Mouse (Mus musculus) lung, embryonic 15.5 days (tissue): ENCODE measurements at regions not wholly inside any gene's neighbourhood (a gene's known extent, or its start where the extent isn't known, plus 50 kb on each side); places are given as distances from the start of the nearest gene placed in this dataset.

Experiments used
- ATAC-seq: fragments of 200-750 bp; cut with Nextera tagmentation; 2 replicates; pipeline ENCODE4 v1.8.0; 2017; ENCODE audit warnings: moderate number of reproducible peaks, borderline replicate concordance; ENCODE audit not compliant: low FRiP score, low TSS enrichment; ENCODE audit errors: extremely low read depth
- H3K27ac ChIP-seq: fragments of 300-500 bp; sonication (generic); 2 replicates; pipeline ENCODE4 v1.5.1; 2015; ENCODE audit warnings: moderate library complexity, mild to moderate bottlenecking, inconsistent platforms
- H3K27me3 ChIP-seq: fragments of 300-500 bp; sonication (generic); 2 replicates; pipeline ENCODE4 v1.6.1; 2015; ENCODE audit warnings: inconsistent platforms
- H3K36me3 ChIP-seq: fragments of 300-500 bp; sonication (generic); 2 replicates; pipeline ENCODE4 v1.6.1; 2015; ENCODE audit warnings: inconsistent platforms
- H3K4me1 ChIP-seq: fragments of 300-500 bp; sonication (generic); 2 replicates; pipeline ENCODE4 v1.6.1; 2015; ENCODE audit warnings: inconsistent platforms
- H3K4me2 ChIP-seq: fragments of 300-500 bp; sonication (generic); 2 replicates; pipeline ENCODE4 v1.6.1; 2015; ENCODE audit warnings: inconsistent platforms, mild to moderate bottlenecking, moderate library complexity
- H3K4me3 ChIP-seq: fragments of 300-500 bp; sonication (generic); 2 replicates; pipeline ENCODE4 v1.5.1; 2015; ENCODE audit warnings: mild to moderate bottlenecking, inconsistent platforms
- H3K9ac ChIP-seq: fragments of 300-500 bp; sonication (generic); 2 replicates; pipeline ENCODE4 v1.6.1; 2015; ENCODE audit warnings: inconsistent platforms
- H3K9me3 ChIP-seq: fragments of 300-500 bp; sonication (generic); 2 replicates; pipeline ENCODE4 v1.6.1; 2016; ENCODE audit warnings: inconsistent platforms
- WGBS: fragments of 180-500 bp; shearing (Covaris S2); methylation state at CpG from one replicate; pipeline ENCODE4 v1.1.7; 2015; 5-methylcytosine and 5-hydroxymethylcytosine counted together

DNA sequence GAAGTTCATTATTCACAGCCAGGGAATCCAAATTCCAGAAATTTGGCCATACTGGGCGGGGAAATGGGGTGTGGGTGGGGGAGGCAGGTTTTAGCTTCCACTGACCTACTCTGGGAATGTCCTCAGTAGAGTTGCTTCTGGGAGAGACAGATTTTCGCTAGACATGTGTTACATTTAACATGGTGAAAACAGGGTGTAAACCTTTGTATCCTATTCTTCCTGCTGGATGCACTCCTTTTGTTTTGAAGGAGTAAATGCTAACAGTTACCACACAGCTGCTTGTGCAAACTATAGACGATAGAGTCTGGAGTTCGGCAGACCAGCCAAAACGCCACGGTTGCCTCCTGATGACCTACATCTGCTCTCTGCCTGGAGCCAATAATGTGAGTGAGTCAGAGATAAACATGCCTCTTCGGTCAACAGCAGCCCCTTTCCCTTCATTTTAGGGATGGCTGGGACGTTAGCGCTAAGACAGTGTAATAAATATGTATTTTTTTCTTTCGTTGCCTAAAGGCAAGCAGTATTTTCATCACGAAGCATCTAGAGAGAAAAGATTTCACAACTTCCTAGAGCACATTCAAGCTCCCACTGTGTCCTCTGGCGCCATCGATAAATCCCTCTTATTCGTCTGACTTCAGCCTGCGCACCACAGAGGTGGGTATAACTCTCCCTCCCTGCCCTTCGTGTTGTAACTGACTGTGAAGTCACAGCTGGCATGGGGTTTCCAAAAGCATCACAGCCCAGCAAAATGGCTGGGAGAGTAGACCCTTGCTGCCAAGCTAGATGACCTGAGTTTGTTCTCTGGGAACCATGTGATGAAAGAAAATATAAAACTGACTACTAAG is 207.1 kb upstream of the Pde3a start:
- peaks cover 12% of the 10 kb centered on the region; the same call in 1 of the 2 replicates for H3K4me1 ChIP-seq
- H3K9me3 ChIP-seq: no peaks in the 10 kb centered on the region
- peak overlapping the region; percentile 84 for H3K27ac ChIP-seq
- no peaks in the 10 kb centered on the region for H3K27me3 ChIP-seq
- 34% methylated on average over 16 of the region's 16 CpGs for WGBS
- H3K36me3 ChIP-seq: no peaks in the 10 kb centered on the region
- H3K4me2 ChIP-seq: peak overlapping the region; percentile 13; the same call in 1 of the 2 replicates
- peak; percentile 92 for ATAC-seq
- no peak overlapping the region for H3K9ac ChIP-seq
- H3K4me3 ChIP-seq: no peak overlapping the region

- no peak overlapping the region for H3K9ac ChIP-seq
- H3K9me3 ChIP-seq: no peaks in the 10 kb centered on the region
- ATAC-seq: no peak
- no peak overlapping the region for H3K4me3 ChIP-seq
- H3K27ac ChIP-seq: no peak overlapping the region
- H3K4me1 ChIP-seq: 0 out of 2 replicates have a peak, but pooled peaks cover 11% of the 10 kb centered on the region
- no peaks in the 10 kb centered on the region for H3K27me3 ChIP-seq
- no peaks in the 10 kb centered on the region for H3K36me3 ChIP-seq
- WGBS: 82% methylated on average over 2 of the region's 2 CpGs
- no peak overlapping the region for H3K4me2 ChIP-seq
Observed at GRCm38 (mm10) chr6:141048271-141048670, 200.8 kb upstream of the Pde3a start.

DNA sequence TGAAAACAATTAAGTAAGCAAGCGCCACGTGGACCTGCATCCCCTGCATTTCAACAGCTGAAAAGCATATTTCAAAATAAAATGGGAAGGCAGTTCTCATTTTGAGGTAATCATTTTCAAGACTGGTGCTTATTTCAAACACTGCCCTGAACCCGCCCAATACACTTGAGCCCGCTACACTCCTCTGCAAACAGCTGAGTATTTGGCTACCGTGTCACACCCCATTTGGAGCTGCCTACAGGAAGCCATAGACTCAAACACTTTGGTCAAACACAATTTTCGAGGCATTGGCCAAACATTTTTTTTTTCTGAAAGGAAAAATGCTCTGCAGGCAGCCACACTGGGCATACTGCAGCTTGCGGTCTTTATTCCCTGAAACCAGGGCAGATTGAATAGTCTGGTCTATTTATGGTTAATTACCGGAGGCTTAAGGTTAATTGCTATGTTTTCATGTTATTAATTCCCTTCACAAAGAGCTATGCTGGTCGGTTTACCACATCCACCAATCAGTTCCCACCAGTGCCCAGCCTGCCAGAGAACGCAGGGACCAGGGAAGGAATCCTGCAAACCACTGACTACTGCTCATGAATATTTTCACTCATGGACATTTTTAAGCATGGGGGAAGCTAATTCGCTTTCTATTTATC is 198.9 kb upstream of the Pde3a start:
- WGBS: 51% methylated on average over 11 of the region's 11 CpGs
- no peaks in the 10 kb centered on the region for H3K36me3 ChIP-seq
- H3K4me2 ChIP-seq: peak overlapping the region; percentile 0; the same call in 1 of the 2 replicates
- H3K4me1 ChIP-seq: 0 out of 2 replicates have a peak, but pooled peaks cover 6% of the 10 kb centered on the region
- H3K9ac ChIP-seq: no peak overlapping the region
- H3K27ac ChIP-seq: no peak overlapping the region
- ATAC-seq: peak; percentile 35; the same call in 1 of the 2 replicates
- no peaks in the 10 kb centered on the region for H3K27me3 ChIP-seq
- H3K4me3 ChIP-seq: no peak overlapping the region
- H3K9me3 ChIP-seq: no peaks in the 10 kb centered on the region

GRCm38 (mm10) chr6:141054026-141054425 is 195.0 kb upstream of the Pde3a start:
- Histone ChIP-seq H3K4me3 (no peak overlapping the region), H3K27ac (no peak overlapping the region), H3K9ac (no peak overlapping the region), H3K4me1 (0 out of 2 replicates have a peak, but pooled peaks cover 6% of the 10 kb centered on the region), H3K36me3 (no peaks in the 10 kb centered on the region), H3K4me2 (no peak overlapping the region), H3K9me3 (no peaks in the 10 kb centered on the region; the same call in 1 of the 2 replicates), H3K27me3 (no peaks in the 10 kb centered on the region)
- 70% methylated on average over 7 of the region's 7 CpGs for WGBS
- ATAC-seq: no peak

DNA sequence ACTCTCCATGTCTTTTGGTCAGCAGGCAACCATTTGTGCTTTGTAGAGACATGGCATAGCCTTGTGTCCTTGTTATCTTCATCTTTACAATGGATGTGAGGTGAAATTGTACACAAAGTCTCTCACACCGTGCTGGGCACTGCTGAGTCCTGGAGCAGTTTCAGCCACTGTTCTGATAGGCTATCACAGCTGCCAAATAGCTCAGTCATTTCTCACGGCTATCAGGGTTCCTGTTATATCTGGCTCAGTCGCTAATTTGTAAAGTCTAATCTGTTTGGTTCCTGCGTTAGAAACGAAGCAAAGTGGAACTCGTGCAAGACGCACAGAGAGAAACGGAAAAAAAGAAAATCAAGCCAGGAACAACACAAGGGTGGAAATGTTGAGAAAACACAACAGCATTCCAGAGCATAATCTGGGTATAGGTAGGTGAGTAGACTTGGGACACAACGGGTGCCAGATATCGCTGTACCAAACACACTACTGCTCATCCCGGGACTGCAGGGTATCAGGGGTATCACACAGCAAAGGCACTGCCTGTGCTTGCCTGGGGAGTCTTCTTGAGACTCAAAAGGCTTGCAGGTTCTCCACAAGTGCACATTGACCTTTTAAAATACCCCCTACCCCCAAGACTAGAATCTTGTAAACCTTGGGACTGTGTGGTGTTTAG is 189.7 kb upstream of the Pde3a start:
- Histone ChIP-seq H3K4me2 (no peak overlapping the region), H3K36me3 (no peaks in the 10 kb centered on the region), H3K9ac (no peak overlapping the region), H3K27me3 (no peaks in the 10 kb centered on the region), H3K4me3 (no peak overlapping the region), H3K27ac (no peak overlapping the region), H3K4me1 (no peaks in the 10 kb centered on the region), H3K9me3 (no peaks in the 10 kb centered on the region; the same call in 1 of the 2 replicates)
- no peak for ATAC-seq
- WGBS: 87% methylated on average over 11 of the region's 11 CpGs

- H3K36me3 ChIP-seq: no peaks in the 10 kb centered on the region
- no peak overlapping the region for H3K9ac ChIP-seq
- H3K9me3 ChIP-seq: no peaks in the 10 kb centered on the region
- 75% methylated on average over 4 of the region's 4 CpGs for WGBS
- H3K27me3 ChIP-seq: no peaks in the 10 kb centered on the region
- no peak overlapping the region for H3K27ac ChIP-seq
- no peak overlapping the region for H3K4me3 ChIP-seq
- ATAC-seq: no peak
- H3K4me2 ChIP-seq: no peak overlapping the region
- H3K4me1 ChIP-seq: no peaks in the 10 kb centered on the region
Observed at GRCm38 (mm10) chr6:141065724-141066123, 183.3 kb upstream of the Pde3a start.

- Histone ChIP-seq H3K36me3 (no peaks in the 10 kb centered on the region), H3K4me3 (no peak overlapping the region), H3K9ac (no peak overlapping the region), H3K4me2 (no peak overlapping the region), H3K27me3 (no peaks in the 10 kb centered on the region), H3K27ac (no peak overlapping the region), H3K9me3 (no peaks in the 10 kb centered on the region), H3K4me1 (no peaks in the 10 kb centered on the region)
- no peak for ATAC-seq
- WGBS: 86% methylated on average over 6 of the region's 6 CpGs
Observed at GRCm38 (mm10) chr6:141068861-141069467, 180.1 kb upstream of the Pde3a start.

GRCm38 (mm10) chr6:141069896-141070295 is 179.2 kb upstream of the Pde3a start:
- no peak for ATAC-seq
- no peak overlapping the region for H3K9ac ChIP-seq
- no peak overlapping the region for H3K4me2 ChIP-seq
- H3K4me3 ChIP-seq: no peak overlapping the region
- H3K27ac ChIP-seq: no peak overlapping the region
- 83% methylated on average over 6 of the region's 6 CpGs for WGBS
- H3K27me3 ChIP-seq: no peaks in the 10 kb centered on the region
- no peaks in the 10 kb centered on the region for H3K36me3 ChIP-seq
- no peaks in the 10 kb centered on the region for H3K4me1 ChIP-seq
- no peaks in the 10 kb centered on the region for H3K9me3 ChIP-seq

DNA sequence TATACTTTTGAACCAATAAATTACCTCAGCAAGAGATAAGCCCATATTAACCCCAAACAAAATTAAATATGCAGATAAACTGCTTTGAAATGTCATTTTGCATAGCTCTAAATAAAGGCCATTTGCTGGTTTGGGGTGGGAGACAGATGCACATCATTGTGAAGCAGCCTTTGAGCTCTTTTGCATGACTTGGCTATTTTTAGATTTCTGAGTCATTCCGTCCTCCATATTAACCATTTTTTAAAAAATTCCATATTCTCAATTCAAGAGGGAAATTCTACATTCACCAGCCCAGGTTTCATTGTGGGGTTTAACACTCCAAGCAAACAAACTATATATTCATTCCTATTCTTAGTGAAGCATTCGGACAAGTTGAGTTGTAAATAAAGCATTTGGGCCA is 177.6 kb upstream of the Pde3a start:
- WGBS: 75% methylated on average over 2 of the region's 2 CpGs
- Histone ChIP-seq H3K27ac (no peak overlapping the region), H3K36me3 (no peaks in the 10 kb centered on the region), H3K4me2 (no peak overlapping the region), H3K4me1 (no peaks in the 10 kb centered on the region), H3K4me3 (no peak overlapping the region), H3K9me3 (no peaks in the 10 kb centered on the region), H3K27me3 (no peaks in the 10 kb centered on the region), H3K9ac (no peak overlapping the region)
- ATAC-seq: no peak

DNA sequence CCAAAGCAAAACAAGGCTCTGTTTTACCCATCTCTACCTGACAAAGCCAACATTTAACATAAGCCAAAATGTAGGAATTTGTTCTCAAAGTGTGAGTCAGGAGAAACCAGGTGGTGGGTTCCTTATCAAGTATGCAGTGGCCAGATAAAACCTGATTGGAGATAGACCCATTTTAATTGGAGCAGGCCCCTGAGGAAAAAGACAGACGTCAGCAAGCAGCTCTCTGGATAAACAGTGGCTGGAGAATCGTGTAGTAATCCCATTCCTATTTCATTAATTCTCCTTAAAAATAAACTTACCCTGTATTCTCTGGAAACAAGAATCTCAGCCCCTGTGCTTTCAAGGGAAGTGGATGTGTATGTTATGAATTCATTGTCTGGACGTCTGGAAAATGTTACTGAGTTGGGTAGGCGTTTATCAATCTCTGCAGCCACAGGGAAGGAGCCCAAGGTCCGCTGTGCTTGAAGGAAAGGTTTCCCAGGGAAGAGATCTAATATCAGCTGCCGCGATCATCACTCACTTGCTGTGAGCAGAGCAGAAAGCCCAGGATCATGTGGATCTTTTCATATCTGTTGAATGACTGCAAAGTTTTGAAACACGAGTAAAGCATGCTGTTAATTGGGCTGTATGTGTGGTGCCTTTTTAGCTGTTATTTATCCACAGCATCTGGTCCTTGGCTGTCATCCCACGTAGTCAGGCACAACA is 157.8 kb upstream of the Pde3a start:
- 26% methylated on average over 9 of the region's 9 CpGs for WGBS
- peaks cover 13% of the 10 kb centered on the region for H3K4me1 ChIP-seq

GRCm38 (mm10) chr6:141091781-141092140 is 157.3 kb upstream of the Pde3a start:
- 44% methylated on average over 6 of the region's 6 CpGs for whole genome bisulfite sequencing
- Histone ChIP-seq H3K4me3 (no peak overlapping the region), H3K36me3 (no peaks in the 10 kb centered on the region), H3K27me3 (no peaks in the 10 kb centered on the region), H3K9ac (no peak overlapping the region), H3K27ac (peak overlapping the region; percentile 18), H3K9me3 (no peaks in the 10 kb centered on the region), H3K4me1 (peaks cover 13% of the 10 kb centered on the region), H3K4me2 (peak overlapping the region; percentile 14)
- ATAC-seq: peak; percentile 69

More for the DNA sequence above, 157.8 kb upstream of the Pde3a start:
- H3K27ac ChIP-seq: peak overlapping the region; percentile 18
- H3K9ac ChIP-seq: no peak overlapping the region
- H3K27me3 ChIP-seq: no peaks in the 10 kb centered on the region
- no peaks in the 10 kb centered on the region for H3K9me3 ChIP-seq
- no peaks in the 10 kb centered on the region for H3K36me3 ChIP-seq
- peak; percentile 67 for ATAC-seq
- peak overlapping the region; percentile 14 for H3K4me2 ChIP-seq
- H3K4me3 ChIP-seq: no peak overlapping the region
